In the genomic region with DNA sequence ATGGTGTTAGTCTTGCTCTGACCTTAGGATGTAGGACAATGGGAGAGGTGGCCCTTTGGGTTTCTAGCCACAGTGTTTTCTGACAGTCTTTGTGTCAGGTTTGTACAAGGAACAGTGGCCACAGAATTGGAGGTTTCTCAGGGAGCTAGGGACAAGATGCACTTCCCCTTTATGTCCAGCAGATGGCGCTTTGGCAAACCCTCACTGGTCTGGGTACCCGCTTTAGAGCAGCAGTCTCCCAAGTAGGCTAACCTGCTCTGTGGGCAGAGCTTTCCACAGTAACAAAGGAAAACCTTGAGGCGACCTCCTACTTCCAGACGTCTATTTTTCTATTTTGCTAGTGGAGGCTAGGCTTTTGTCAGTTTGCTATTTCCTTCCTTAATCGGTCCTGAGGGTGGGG, we compare ENCODE assay signal across 8 mouse cellular contexts. TPM values are rescaled to one million over a fixed set of nuclear protein-coding genes. Genes with fewer than 3 reads are reported as not detected.
DNase-seq lines count a peak whose midpoint lies in the region; ATAC-seq and TF ChIP-seq lines count a peak whose summit lies in the region.

No protein-coding gene starts in this region.

- H3K27ac ChIP-seq in gastrocnemius, adult 2 months = no peak overlapping the region
- peak overlapping the region; percentile 71 for H3K27ac ChIP-seq in hindbrain, embryonic 12.5 days
- H3K27ac ChIP-seq in small intestine, adult 2 months (ENCODE audit: insufficient read depth, low read depth, low read length) = no peak overlapping the region

- peak overlapping the region; percentile 35; the same call in 1 of the 2 replicates for H3K9ac ChIP-seq in hindbrain, embryonic 12.5 days

- H3K4me2 ChIP-seq in hindbrain, embryonic 12.5 days (replicated peaks) = no peak overlapping the region

- no peaks in the 10 kb centered on the region for H3K9me3 ChIP-seq in hindbrain, embryonic 12.5 days (replicated peaks)

- H3K27me3 ChIP-seq in hindbrain, embryonic 12.5 days = no peaks in the 10 kb centered on the region
- no peaks in the 10 kb centered on the region for H3K27me3 ChIP-seq in small intestine, adult 2 months (ENCODE audit: control insufficient read depth, insufficient read depth, low read length)

- H3K4me3 ChIP-seq in gastrocnemius, adult 2 months = no peak overlapping the region
- H3K4me3 ChIP-seq in hindbrain, embryonic 12.5 days = no peak overlapping the region
- H3K4me3 ChIP-seq in small intestine, adult 2 months (ENCODE audit: low read depth, low read length) = no peak overlapping the region

- intact Hi-C loops in gastrocnemius, adult 2 months (cut with DNase I) = no loop called here

- ATAC-seq in erythroblast, adult 5-6 weeks (replicated peaks; ENCODE audit: low FRiP score, poor library complexity, severe bottlenecking) = peak; percentile 51; the same call in 1 of the 2 replicates
- peak; percentile 73 for ATAC-seq in hindbrain, embryonic 12.5 days (ENCODE audit: low FRiP score)
- ATAC-seq in megakaryocyte progenitor cell, adult 5-6 weeks (replicated peaks; ENCODE audit: poor library complexity) = peak; percentile 96

- peaks cover 37% of the 10 kb centered on the region for H3K36me3 ChIP-seq in hindbrain, embryonic 12.5 days
- H3K36me3 ChIP-seq in small intestine, adult 2 months (ENCODE audit: control insufficient read depth, insufficient read depth, low read length) = 0 out of 2 replicates have a peak, but pooled peaks cover 2% of the 10 kb centered on the region

- H3K4me1 ChIP-seq in hindbrain, embryonic 12.5 days = peaks cover 16% of the 10 kb centered on the region
- H3K4me1 ChIP-seq in small intestine, adult 2 months (ENCODE audit: control insufficient read depth, insufficient read depth, insufficient read length, low read length) = no peaks in the 10 kb centered on the region

- TF ChIP-seq POLR2A in small intestine, adult 2 months (IDR thresholded peaks at IDR 0.05; ENCODE audit: low read depth, low read length) = no peak

- peak; percentile 51 for DNase-seq in gastrocnemius, adult 2 months
- no peak for DNase-seq in gastrocnemius, adult 8-10 months (ENCODE audit: low spot score in 2 of 2)
- peak; percentile 27 for DNase-seq in c-Kit-negative CD71-positive TER-119-positive erythroid progenitor cells, embryonic 14.5 days (ENCODE audit: low read depth, low spot score)
- DNase-seq in layer of hippocampus, postnatal 10 days (ENCODE audit: low spot score in 2 of 2) = peak; percentile 69 to 76

- WGBS in hindbrain, embryonic 12.5 days = 8% methylated on average over 5 of the region's 5 CpGs
- 8% methylated on average over 5 of the region's 5 CpGs for WGBS in small intestine, adult 2 months

- peak; percentile 97 for TF ChIP-seq CTCF in gastrocnemius, adult 2 months (IDR thresholded peaks at IDR 0.05)
- peak; percentile 91; the same call in 1 of the 2 replicates for TF ChIP-seq CTCF in small intestine, adult 2 months (IDR thresholded peaks at IDR 0.05; ENCODE audit: extremely low read depth, insufficient read length, insufficient replicate concordance, low read depth, low read length)

RNA-seq across cellular contexts. Expression of gene Ppp1r1a, which starts 7.4 kb away (rescaled TPM):
- 100 to 1,000 TPM in 1 of 2 experiments, 10 to 100 TPM in 1; 67.6 to 107 TPM for total RNA-seq in gastrocnemius, adult 2 months (2021)
- 100 to 1,000 TPM in 2 of 4 experiments, 10 to 100 TPM in 2; 77.3 to 125 (median 101) TPM for total RNA-seq in gastrocnemius, adult 8-10 months (2022)
- total RNA-seq in erythroblast, adult 5-6 weeks (2015; ENCODE audit: low replicate concordance) = not detected in 2 replicates
- not detected in 2 replicates for total RNA-seq in erythroblast, adult 5-6 weeks (2017; ENCODE audit: low replicate concordance)
- polyA plus RNA-seq in hindbrain, embryonic 12.5 days (2016; fragmentation: Nextera tagmentation; extraction: Ambion mirVana) = 55.2 and 56.1 TPM in 2 replicates
- 100 to 1,000 TPM; 147 to 157 TPM for total RNA-seq in layer of hippocampus, postnatal 10 days (2021)
- not detected in 2 replicates for total RNA-seq in megakaryocyte progenitor cell, adult 5-6 weeks (2015)
- not detected in 2 replicates for total RNA-seq in megakaryocyte progenitor cell, adult 5-6 weeks (2017)
- 2.3 and 2.7 TPM in 2 replicates for polyA plus RNA-seq in small intestine, adult 2 months (2012; rRNA removed)

RNA-seq across cellular contexts. Expression of gene Pde1b, which starts 27.5 kb away (rescaled TPM):
- under 1 TPM; 0.42 to 0.51 TPM for total RNA-seq in gastrocnemius, adult 2 months (2021)
- total RNA-seq in gastrocnemius, adult 8-10 months (2022) = under 1 TPM; 0.41 to 0.52 (median 0.46) TPM
- total RNA-seq in erythroblast, adult 5-6 weeks (2015; ENCODE audit: low replicate concordance) = 1.9 and 4.6 TPM in 2 replicates
- total RNA-seq in erythroblast, adult 5-6 weeks (2017; ENCODE audit: low replicate concordance) = 1.5 and 2.0 TPM in 2 replicates
- polyA plus RNA-seq in hindbrain, embryonic 12.5 days (2016; fragmentation: Nextera tagmentation; extraction: Ambion mirVana) = 51.6 and 54.2 TPM in 2 replicates
- total RNA-seq in layer of hippocampus, postnatal 10 days (2021) = 10 to 100 TPM; 48.2 to 53.9 TPM
- total RNA-seq in megakaryocyte progenitor cell, adult 5-6 weeks (2015) = 3.8 and 3.9 TPM in 2 replicates
- 1.3 and 3.3 TPM in 2 replicates for total RNA-seq in megakaryocyte progenitor cell, adult 5-6 weeks (2017)
- 2.3 and 4.2 TPM in 2 replicates for polyA plus RNA-seq in small intestine, adult 2 months (2012; rRNA removed)

RNA-seq across cellular contexts. Expression of gene Glycam1, which starts 34.5 kb away (rescaled TPM):
- not detected for total RNA-seq in gastrocnemius, adult 2 months (2021)
- total RNA-seq in gastrocnemius, adult 8-10 months (2022) = not detected
- total RNA-seq in erythroblast, adult 5-6 weeks (2015; ENCODE audit: low replicate concordance) = not detected in 2 replicates
- not detected in 2 replicates for total RNA-seq in erythroblast, adult 5-6 weeks (2017; ENCODE audit: low replicate concordance)
- polyA plus RNA-seq in hindbrain, embryonic 12.5 days (2016; fragmentation: Nextera tagmentation; extraction: Ambion mirVana) = not detected in 2 replicates
- total RNA-seq in layer of hippocampus, postnatal 10 days (2021) = 1 to 10 TPM; 1.1 to 1.6 TPM
- total RNA-seq in megakaryocyte progenitor cell, adult 5-6 weeks (2015) = not detected in 2 replicates
- not detected in 2 replicates for total RNA-seq in megakaryocyte progenitor cell, adult 5-6 weeks (2017)
- polyA plus RNA-seq in small intestine, adult 2 months (2012; rRNA removed) = 0.38 and 0.50 TPM in 2 replicates

Comparison
In these comparisons a context has a peak if more than half of its experiments do, and no peak if none do; other contexts are left out.
1. DNase-seq: peak in gastrocnemius, adult 2 months (single experiment), c-Kit-negative CD71-positive TER-119-positive erythroid progenitor cells, embryonic 14.5 days (single experiment) and layer of hippocampus, postnatal 10 days (2 of 2); none in gastrocnemius, adult 8-10 months (0 of 2).
2. RNA of gene Ppp1r1a, which starts 7.4 kb away (total RNA-seq): 147 to 157 TPM in layer of hippocampus, postnatal 10 days, 77.3 to 125 TPM in gastrocnemius, adult 8-10 months and 67.6 to 107 TPM in gastrocnemius, adult 2 months; not detected in erythroblast, adult 5-6 weeks and not detected in megakaryocyte progenitor cell, adult 5-6 weeks; every median in the first group is over 10 times any median in the second.
3. RNA of gene Pde1b, which starts 27.5 kb away (total RNA-seq): 48.2 to 53.9 TPM in layer of hippocampus, postnatal 10 days; 1.5 to 4.6 TPM in erythroblast, adult 5-6 weeks, 1.3 to 3.9 TPM in megakaryocyte progenitor cell, adult 5-6 weeks, 0.42 to 0.51 TPM in gastrocnemius, adult 2 months and 0.41 to 0.52 TPM in gastrocnemius, adult 8-10 months; every median in the first group is over 4 times any median in the second.
4. Peak in every context shown above with its lines, with median percentiles within 50 percentile points of each other: ATAC-seq.